Mouse (Mus musculus): Measurements from ENCODE around the gene Dennd4b.

DNA sequence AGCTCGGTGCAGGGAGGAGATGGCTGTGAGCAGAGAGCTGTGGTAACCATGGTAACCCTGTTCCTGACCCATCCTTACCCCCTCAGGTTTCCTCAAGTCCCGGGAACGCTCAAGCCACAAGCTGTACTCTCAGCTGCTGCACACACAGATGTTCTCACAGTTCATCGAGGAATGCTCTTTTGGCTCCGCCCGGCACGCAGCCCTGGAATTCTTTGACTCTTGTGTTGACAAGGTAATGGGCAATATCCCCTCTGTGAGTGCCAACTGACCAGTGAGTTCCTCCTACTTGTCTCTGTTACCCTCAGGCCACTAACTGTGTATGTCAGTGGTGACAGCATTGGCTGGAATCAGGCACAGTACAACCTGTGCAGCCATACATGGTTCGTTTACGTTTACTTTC is 7.2 kb downstream of the Dennd4b start:
- TF ChIP-seq CTCF (IDR thresholded peaks at IDR 0.05) (no peak), POLR2A (IDR thresholded peaks at IDR 0.05; ENCODE audit: insufficient read depth, low read depth, low read length) (no peak), EP300 (IDR thresholded peaks at IDR 0.05; ENCODE audit: insufficient read depth, low read depth, low read length) (no peak)
